Mouse (Mus musculus) frontal cortex, adult (tissue): ENCODE measurements around the gene Slc7a8.

Experiments
- ATAC-seq: cut with Nextera tagmentation; 2 replicates; pipeline ENCODE4 v1.9.2; 2017; ENCODE audit warnings: mild to moderate bottlenecking, moderate library complexity, mixed read lengths; ENCODE audit not compliant: low TSS enrichment

Slc7a8 gene

DNA sequence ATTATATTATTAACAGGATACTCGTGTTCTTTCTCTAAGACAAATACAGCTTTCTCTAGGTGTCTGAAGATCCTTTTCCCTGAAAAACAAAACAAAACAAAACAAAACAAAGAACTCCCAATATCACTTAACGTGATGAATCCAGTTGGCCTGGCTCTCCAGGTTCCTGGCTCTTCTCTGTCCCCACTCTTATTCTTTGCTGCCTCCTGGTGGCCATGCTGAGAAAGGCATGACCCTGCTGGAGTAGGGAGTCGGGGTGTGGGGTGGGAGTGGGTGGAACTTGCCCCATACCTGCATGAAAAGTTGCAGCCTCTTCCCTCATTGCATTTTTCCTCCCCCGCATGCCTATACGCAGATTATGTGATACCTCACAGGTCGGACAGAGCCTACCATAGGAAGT, 80.4 kb downstream of the Slc7a8 start:
- peak; percentile 88 for ATAC-seq

DNA sequence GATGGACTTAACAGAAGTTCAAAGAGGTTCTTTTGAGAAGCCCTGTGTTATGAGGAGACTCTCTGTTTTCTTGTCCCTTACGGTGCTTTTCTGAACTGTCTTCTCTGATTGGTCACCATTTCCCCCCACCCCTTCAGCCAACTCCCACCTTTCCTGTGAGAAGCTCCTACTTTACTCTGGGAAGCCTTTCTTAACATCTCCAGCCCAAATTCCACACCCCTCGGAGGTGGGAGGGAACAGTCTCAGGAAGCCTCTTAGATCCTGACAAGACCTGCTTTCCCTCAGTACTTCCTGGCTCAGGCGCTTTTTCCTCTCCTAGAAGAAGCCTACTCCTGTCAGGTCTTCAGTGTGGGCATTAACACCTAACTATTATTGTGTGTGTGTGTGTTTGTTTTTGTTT, 82.2 kb downstream of the Slc7a8 start:
- ATAC-seq = no peak

DNA sequence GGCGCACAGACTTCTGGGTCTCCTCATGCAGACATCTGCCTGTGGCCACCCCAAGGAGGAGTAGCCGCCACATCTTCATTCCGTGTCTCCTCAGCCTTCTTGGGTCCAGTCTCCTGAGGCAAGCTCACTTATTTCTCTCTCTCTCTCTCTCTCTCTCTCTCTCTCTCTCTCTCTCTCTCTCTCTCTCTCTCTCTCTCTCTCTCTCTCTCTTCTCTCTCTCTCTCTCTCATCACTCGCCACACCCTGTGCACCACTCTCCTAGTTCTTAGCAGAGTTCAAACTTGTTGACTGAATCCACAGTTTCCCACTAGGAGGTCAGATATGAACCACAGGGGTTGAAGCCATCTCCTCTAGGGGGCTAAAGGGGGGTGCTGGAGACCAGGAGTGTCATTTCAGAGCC, 83.0 kb downstream of the Slc7a8 start, which contains the start of gene Gm29776:
TSS of gene Gm29776 (minus strand) at position 101 of the 400 bp plus-strand sequence.
- no peak for ATAC-seq

DNA sequence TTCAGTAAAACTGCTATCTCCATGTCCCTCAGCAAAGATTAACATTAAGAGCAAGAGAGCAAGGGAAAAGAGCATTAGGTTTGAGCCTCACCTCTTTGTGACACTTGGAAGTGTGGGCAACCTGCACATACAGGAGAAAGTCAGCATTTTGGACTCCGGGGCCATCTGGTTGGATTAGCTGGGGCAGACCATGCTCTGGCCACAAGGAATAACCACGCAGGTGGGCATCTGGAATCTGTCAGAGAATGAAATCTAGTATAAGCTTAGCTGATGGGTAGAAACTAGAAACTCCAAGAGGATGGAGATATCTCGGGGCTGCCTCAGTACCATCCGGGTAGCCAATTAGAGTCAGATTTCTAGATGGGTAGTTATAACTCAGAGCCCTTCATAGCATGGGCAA, 85.0 kb downstream of the Slc7a8 start:
- ATAC-seq = no peak

GRCm38 (mm10) chr14:54695042-54695441, 86.7 kb downstream of the Slc7a8 start:
- ATAC-seq = no peak

GRCm38 (mm10) chr14:54687251-54687650, 94.5 kb downstream of the Slc7a8 start:
- no peak for ATAC-seq

DNA sequence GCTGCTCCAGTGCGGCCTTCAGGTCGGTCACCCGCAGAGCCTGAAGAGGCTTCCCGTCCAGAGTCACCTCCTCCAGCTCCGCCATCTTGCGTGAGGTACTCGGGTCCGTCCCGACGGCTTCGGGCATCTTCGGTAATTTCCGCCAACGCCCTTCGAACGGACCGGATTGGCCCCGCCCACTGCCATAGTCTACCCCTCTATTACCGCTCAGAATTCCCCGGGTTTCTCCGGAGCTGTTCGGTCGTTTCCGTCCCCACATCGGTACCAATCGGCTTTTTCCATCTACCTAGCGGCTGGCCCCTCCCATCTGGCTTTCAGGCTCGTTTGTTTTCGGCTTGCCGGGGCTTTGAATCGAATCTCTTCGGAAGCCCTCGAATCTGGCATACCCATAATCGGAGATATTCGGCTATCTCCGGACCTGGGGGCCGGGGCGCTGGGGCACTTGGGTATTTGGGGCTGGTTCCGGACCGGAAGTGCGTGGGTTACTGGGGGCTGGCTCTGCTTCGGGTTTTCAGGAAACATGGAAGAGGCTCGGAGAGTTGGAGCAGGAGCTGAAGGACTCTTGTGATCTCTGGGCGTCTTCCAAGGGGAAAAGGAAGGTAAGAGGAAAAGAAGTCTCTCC, 95.1 kb downstream of the Slc7a8 start, which contains the start of gene Acin1:
TSS of gene Acin1 (minus strand) at position 410 of the 622 bp plus-strand sequence.
- ATAC-seq = peak; percentile 87

GRCm38 (mm10) chr14:54686063-54686521, 95.7 kb downstream of the Slc7a8 start, which contains the start of gene 1700123O20Rik:
Gene 1700123O20Rik, plus strand, starts transcription at chr14:54686216.
- ATAC-seq = peak; percentile 77

- no peak for ATAC-seq
Measured at GRCm38 (mm10) chr14:54685471-54685870, 96.3 kb downstream of the Slc7a8 start.

- ATAC-seq = no peak
Measured at GRCm38 (mm10) chr14:54682396-54682795, 99.3 kb downstream of the Slc7a8 start.

GRCm38 (mm10) chr14:54678657-54679304, 103.0 kb downstream of the Slc7a8 start:
- no peak for ATAC-seq

GRCm38 (mm10) chr14:54676290-54676689, 105.5 kb downstream of the Slc7a8 start:
- 0 out of 2 replicates have a peak, but pooled peaks have one; percentile 47 for ATAC-seq

DNA sequence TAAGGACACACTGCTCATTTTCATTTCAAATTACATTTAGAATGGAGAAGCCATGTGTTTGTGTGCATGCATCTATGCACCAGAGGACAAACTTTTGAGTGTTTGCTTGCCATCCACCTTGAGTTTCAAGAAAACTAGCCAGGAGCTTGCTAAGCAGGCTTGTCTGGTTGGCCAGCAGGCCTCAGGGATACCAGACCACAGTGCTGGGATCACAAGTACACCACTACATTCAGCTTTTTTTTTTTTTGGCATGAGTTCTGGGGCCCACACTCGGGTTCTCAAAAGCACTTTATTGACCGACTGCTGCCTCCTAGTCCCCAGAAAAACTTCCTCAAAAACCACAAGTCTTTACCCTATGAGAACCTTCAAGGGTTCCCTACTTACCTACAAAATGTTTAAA, 107.4 kb downstream of the Slc7a8 start:
- no peak for ATAC-seq
